Mouse (Mus musculus) right cerebral cortex, postnatal 36 days (tissue): ENCODE data around the gene Celsr3.

ENCODE experiments used
- DNase-seq, 2 experiments: peaks; one replicate each; pipeline ENCODE4 v3.0.0; 2022; ENCODE audit warnings: low spot score in 2 of 2, mixed read lengths in 1 of 2

The Celsr3 gene

GRCm38 (mm10) chr9:108806831-108807230 lies 19.3 kb upstream of the Celsr3 start:
- DNase-seq: no peak

GRCm38 (mm10) chr9:108807674-108808073 lies 18.4 kb upstream of the Celsr3 start:
- DNase-seq: no peak

GRCm38 (mm10) chr9:108808163-108808665 lies 17.9 kb upstream of the Celsr3 start, which contains the start of gene Nckipsd:
Nckipsd (plus strand) TSS chr9:108808368.
- DNase-seq: peak; percentile 87

- DNase-seq: no peak
Measured at GRCm38 (mm10) chr9:108809188-108809587, 16.9 kb upstream of the Celsr3 start.

- DNase-seq: no peak
Measured at GRCm38 (mm10) chr9:108809723-108810122, 16.4 kb upstream of the Celsr3 start.

- DNase-seq: no peak
Measured at GRCm38 (mm10) chr9:108810516-108810915, 15.6 kb upstream of the Celsr3 start.

- no peak for DNase-seq
Measured at GRCm38 (mm10) chr9:108815557-108815956, 10.6 kb upstream of the Celsr3 start.

- DNase-seq: no peak
Measured at GRCm38 (mm10) chr9:108819495-108819894, 6.6 kb upstream of the Celsr3 start.

GRCm38 (mm10) chr9:108820077-108820476 lies 6.0 kb upstream of the Celsr3 start:
- no peak for DNase-seq

GRCm38 (mm10) chr9:108824144-108824685 lies 1.9 kb upstream of the Celsr3 start:
- no peak for DNase-seq

- DNase-seq: peak; percentile 86 to 93
Measured at GRCm38 (mm10) chr9:108824755-108825413, 1.2 kb upstream of the Celsr3 start.

GRCm38 (mm10) chr9:108826700-108827340 lies 700 bp downstream of the Celsr3 start:
- peak in 1 of 2 experiments; percentile 58 for DNase-seq

- DNase-seq: no peak
Measured at GRCm38 (mm10) chr9:108827454-108827853, 1.3 kb downstream of the Celsr3 start.

- DNase-seq: no peak
Measured at GRCm38 (mm10) chr9:108827906-108828305, 1.8 kb downstream of the Celsr3 start.

GRCm38 (mm10) chr9:108831637-108832036 lies 5.5 kb downstream of the Celsr3 start:
- no peak for DNase-seq

- peak; percentile 56 to 78 for DNase-seq
Measured at GRCm38 (mm10) chr9:108832390-108833108, 6.4 kb downstream of the Celsr3 start.

GRCm38 (mm10) chr9:108842989-108843388 lies 16.9 kb downstream of the Celsr3 start:
- peak; percentile 45 to 51 for DNase-seq

GRCm38 (mm10) chr9:108845390-108845789 lies 19.3 kb downstream of the Celsr3 start:
- DNase-seq: no peak

GRCm38 (mm10) chr9:108847374-108847773 lies 21.3 kb downstream of the Celsr3 start:
- DNase-seq: no peak

GRCm38 (mm10) chr9:108848419-108848818 lies 22.3 kb downstream of the Celsr3 start:
- DNase-seq: no peak

- DNase-seq: no peak
Measured at GRCm38 (mm10) chr9:108852976-108853375, 26.9 kb downstream of the Celsr3 start, which contains the start of gene Slc26a6. Slc26a6 (plus strand) TSS chr9:108853283.

- peak; percentile 90 to 91 for DNase-seq
Measured at GRCm38 (mm10) chr9:108853635-108854240, 27.6 kb downstream of the Celsr3 start.
